Mouse (Mus musculus) ES-E14 (cell line): ENCODE measurements at regions not wholly inside any gene's neighbourhood (a gene's known extent, or its start where the extent isn't known, plus 50 kb on each side); places are given as distances from the start of the nearest gene placed in this dataset.

ENCODE experiments used
- DNase-seq: peaks from one replicate; pipeline ENCODE4 v3.0.0-alpha.2; 2013; ENCODE audit warnings: low read depth, low spot score
- H3K27ac ChIP-seq: 2 replicates; pipeline ENCODE4 v1.5.1; 2012; ENCODE audit warnings: low read depth, mild to moderate bottlenecking, low read length, moderate library complexity, mixed read lengths; ENCODE audit not compliant: poor library complexity, insufficient read depth, severe bottlenecking
- H3K36me3 ChIP-seq: 2 replicates; pipeline ENCODE4 v1.6.1; 2012; ENCODE audit warnings: mild to moderate bottlenecking, low read length, moderate library complexity, mixed read lengths; ENCODE audit not compliant: control insufficient read depth, poor library complexity, insufficient read depth, severe bottlenecking
- H3K4me1 ChIP-seq, 2 experiments: fragments of 150-350 bp in 1 of 2; sonication (generic) in 1 of 2; 2 replicates each; pipeline ENCODE4 v1.6.1; 2012; ENCODE audit warnings: low read length in 2 of 2, mild to moderate bottlenecking in 1 of 2, mixed read lengths in 1 of 2; ENCODE audit not compliant: control insufficient read depth in 2 of 2, insufficient read depth in 2 of 2, poor library complexity in 1 of 2
- H3K4me3 ChIP-seq, 2 experiments: fragments of 150-350 bp in 1 of 2; sonication (generic) in 1 of 2; 2 replicates each; pipeline ENCODE4 v1.5.1; 2012; ENCODE audit warnings: low read length in 2 of 2, low read depth in 1 of 2, mild to moderate bottlenecking in 1 of 2, mixed read lengths in 1 of 2; ENCODE audit not compliant: insufficient read depth in 1 of 2, poor library complexity in 1 of 2, severe bottlenecking in 1 of 2
- H3K9ac ChIP-seq: 2 replicates; pipeline ENCODE4 v1.6.1; 2012; ENCODE audit warnings: low read depth, mild to moderate bottlenecking, low read length, mixed read lengths; ENCODE audit not compliant: poor library complexity, insufficient read depth, severe bottlenecking
- H3K9me3 ChIP-seq: fragments of 150-350 bp; sonication (generic); 2 replicates; pipeline ENCODE4 v1.6.1; 2012; ENCODE audit warnings: low read depth, mild to moderate bottlenecking, low read length; ENCODE audit not compliant: control insufficient read depth, insufficient read depth
- CHD2 ChIP-seq: IDR thresholded peaks from 2 replicates; pipeline ENCODE4 v1.6.1; 2014; ENCODE audit warnings: mild to moderate bottlenecking, low read depth, low read length, inconsistent platforms
- HCFC1 ChIP-seq: IDR thresholded peaks from 2 replicates; pipeline ENCODE4 v1.6.1; 2012; ENCODE audit warnings: low read length, inconsistent platforms, borderline replicate concordance; ENCODE audit not compliant: insufficient read depth
- MAFK ChIP-seq: IDR thresholded peaks from 2 replicates; pipeline ENCODE4 v1.6.1; 2014; ENCODE audit warnings: mild to moderate bottlenecking, low read depth, low read length, inconsistent platforms; ENCODE audit not compliant: insufficient read depth
- ZC3H11A ChIP-seq: IDR thresholded peaks from 2 replicates; pipeline ENCODE4 v1.6.1; 2012; ENCODE audit warnings: low read depth, mild to moderate bottlenecking, inconsistent platforms, low read length, borderline replicate concordance
- ZNF384 ChIP-seq: IDR thresholded peaks from 2 replicates; pipeline ENCODE4 v1.6.1; 2012; ENCODE audit warnings: low read depth, low read length, inconsistent platforms
- in situ Hi-C, 2 experiments: fragments of 600-800 bp; cut with MboI; formaldehyde crosslinking; loops; one replicate each; pipeline ENCODE4 v1.15.1; 2025; ENCODE audit warnings: low sequenced_read_pairs in 2 of 2, inconsistent platforms in 1 of 2; ENCODE audit not compliant: unreplicated experiment in 2 of 2

GRCm38 (mm10) chr3:52889156-52889715 lies 127.8 kb downstream of the Cog6 start:
- no peak overlapping the region for H3K27ac ChIP-seq
- no peaks in the 10 kb centered on the region for H3K36me3 ChIP-seq
- H3K4me3 ChIP-seq: no peak overlapping the region
- H3K9ac ChIP-seq: no peak overlapping the region
- DNase-seq: no peak
- no peaks in the 10 kb centered on the region for H3K9me3 ChIP-seq
- TF ChIP-seq ZNF384: no peak
- no peak for TF ChIP-seq CHD2
- no peak for TF ChIP-seq HCFC1
- TF ChIP-seq MAFK: no peak
- no peak for TF ChIP-seq ZC3H11A
- H3K4me1 ChIP-seq: no peaks in the 10 kb centered on the region
- in situ Hi-C loops: no loop called here

- Histone ChIP-seq H3K9ac (no peak overlapping the region), H3K27ac (no peak overlapping the region), H3K36me3 (no peaks in the 10 kb centered on the region), H3K4me1 (no peaks in the 10 kb centered on the region), H3K9me3 (no peaks in the 10 kb centered on the region), H3K4me3 (no peak overlapping the region)
- TF ChIP-seq MAFK (no peak), CHD2 (no peak), ZNF384 (no peak), ZC3H11A (no peak), HCFC1 (no peak)
- no peak for DNase-seq
- in situ Hi-C loops: no loop called here
Observed at GRCm38 (mm10) chr3:52881981-52882380, 135.1 kb downstream of the Cog6 start.

DNA sequence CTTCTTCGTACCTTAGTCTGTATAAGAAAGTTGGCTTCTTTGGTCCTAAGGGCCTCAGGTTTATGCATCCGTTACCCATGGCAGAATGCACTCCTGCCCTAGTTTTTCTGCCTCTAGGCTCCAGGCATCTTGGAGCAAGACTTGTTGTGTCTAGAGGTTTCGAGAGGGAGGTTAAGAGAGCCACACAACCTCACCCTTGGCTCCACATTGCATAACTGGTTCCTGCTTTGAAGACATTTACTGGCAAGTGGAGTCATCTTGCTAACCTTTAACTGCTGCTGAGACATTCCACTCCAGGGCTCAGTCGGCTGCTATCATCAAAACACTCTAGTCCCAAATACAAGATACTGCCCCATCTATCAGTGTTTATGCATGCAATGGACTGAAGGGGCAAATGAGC lies 135.9 kb downstream of the Cog6 start:
- Histone ChIP-seq H3K4me1 (no peaks in the 10 kb centered on the region), H3K4me3 (no peak overlapping the region), H3K27ac (no peak overlapping the region), H3K36me3 (no peaks in the 10 kb centered on the region), H3K9me3 (no peaks in the 10 kb centered on the region), H3K9ac (no peak overlapping the region)
- TF ChIP-seq HCFC1 (no peak), ZC3H11A (no peak), MAFK (no peak), ZNF384 (no peak), CHD2 (no peak)
- no peak for DNase-seq
- in situ Hi-C loops: no loop called here

- in situ Hi-C loops: no loop called here
- no peak overlapping the region for H3K27ac ChIP-seq
- no peak for TF ChIP-seq HCFC1
- no peak for TF ChIP-seq MAFK
- TF ChIP-seq CHD2: no peak
- TF ChIP-seq ZNF384: no peak
- TF ChIP-seq ZC3H11A: no peak
- H3K9me3 ChIP-seq: no peaks in the 10 kb centered on the region
- DNase-seq: no peak
- no peak overlapping the region for H3K4me3 ChIP-seq
- H3K4me1 ChIP-seq: no peaks in the 10 kb centered on the region
- H3K9ac ChIP-seq: no peak overlapping the region
- no peaks in the 10 kb centered on the region for H3K36me3 ChIP-seq
Observed at GRCm38 (mm10) chr3:52879700-52880099, 137.3 kb downstream of the Cog6 start.

DNA sequence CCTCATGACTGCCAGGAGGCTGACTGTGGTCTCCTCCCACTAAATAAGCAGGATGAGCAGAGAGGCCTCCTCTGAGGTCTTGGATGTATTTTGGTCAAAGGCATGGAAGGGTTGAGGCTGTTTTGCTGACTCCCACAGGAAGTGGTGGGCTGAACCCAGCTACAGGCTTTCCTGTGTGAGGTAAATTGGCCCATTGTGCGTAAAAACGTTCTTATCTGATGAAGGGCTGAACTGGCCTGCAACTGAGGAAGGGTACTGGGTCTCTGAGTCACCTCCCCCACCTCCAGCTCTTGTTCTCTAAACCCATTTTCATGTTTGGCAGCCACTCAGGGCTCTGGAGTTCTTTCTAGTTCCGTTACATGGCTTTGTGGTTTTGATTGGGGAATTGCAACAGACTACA lies 138.7 kb downstream of the Cog6 start:
- H3K4me1 ChIP-seq: no peaks in the 10 kb centered on the region
- in situ Hi-C loops: no loop called here
- no peaks in the 10 kb centered on the region for H3K36me3 ChIP-seq
- no peak overlapping the region for H3K4me3 ChIP-seq
- TF ChIP-seq HCFC1: no peak
- TF ChIP-seq ZC3H11A: no peak
- no peak for TF ChIP-seq ZNF384
- TF ChIP-seq CHD2: no peak
- TF ChIP-seq MAFK: no peak
- DNase-seq: no peak
- H3K9ac ChIP-seq: no peak overlapping the region
- no peak overlapping the region for H3K27ac ChIP-seq
- no peaks in the 10 kb centered on the region for H3K9me3 ChIP-seq
